In genomic region chr11:113026994-113027393, GRCm38 (mm10) we compare ENCODE assay signal across 14 mouse cellular contexts.
A peak's percentile ranks its signal among the peaks of the same experiment; 100 is the strongest.
DNase-seq lines count a peak whose midpoint lies in the region; ATAC-seq and TF ChIP-seq lines count a peak whose summit lies in the region.
"Had no signal": no experiment of that assay in that cellular context is flagged by ENCODE, and none has a peak within 500 bp of the region (broad histone marks: within the 10 kb centered on the region; RNA-seq: fewer than 3 reads in every experiment).

No protein-coding gene starts in this region.

- 62% methylated on average over 6 of the region's 6 CpGs for WGBS in heart, embryonic 12.5 days
- 34% methylated on average over 6 of the region's 6 CpGs for WGBS in stomach, embryonic 16.5 days
- WGBS in stomach, postnatal 0 days, result 30% methylated on average over 6 of the region's 6 CpGs

- peaks cover 8% of the 10 kb centered on the region; the same call in 1 of the 2 replicates for H3K9me3 ChIP-seq in heart, embryonic 12.5 days (replicated peaks)
- no peaks in the 10 kb centered on the region for H3K9me3 ChIP-seq in stomach, embryonic 16.5 days (replicated peaks; ENCODE audit: control insufficient read depth, low read length)
- no peaks in the 10 kb centered on the region for H3K9me3 ChIP-seq in stomach, postnatal 0 days (ENCODE audit: control insufficient read depth, low read length)
- H3K9me3 ChIP-seq: liver, embryonic 15.5 days had no signal

- no peak for TF ChIP-seq EP300 in stomach, postnatal 0 days (optimal IDR thresholded peaks at IDR 0.05)

- H3K9ac ChIP-seq in heart, embryonic 12.5 days, result no peak overlapping the region
- no peak overlapping the region for H3K9ac ChIP-seq in stomach, embryonic 16.5 days (ENCODE audit: low read length)
- H3K9ac ChIP-seq in stomach, postnatal 0 days (ENCODE audit: low read length), result no peak overlapping the region
- H3K9ac ChIP-seq: liver, embryonic 15.5 days had no signal

- H3K4me2 ChIP-seq in heart, embryonic 12.5 days, result no peak overlapping the region
- H3K4me2 ChIP-seq in stomach, embryonic 16.5 days (ENCODE audit: low read depth, low read length), result no peak overlapping the region
- H3K4me2 ChIP-seq in stomach, postnatal 0 days (replicated peaks; ENCODE audit: low read depth), result no peak overlapping the region
- H3K4me2 ChIP-seq: liver, embryonic 15.5 days had no signal

- ATAC-seq in heart, embryonic 12.5 days (ENCODE audit: insufficient number of reproducible peaks, low FRiP score), result no peak
- no peak for ATAC-seq in stomach, embryonic 16.5 days (ENCODE audit: insufficient read depth, low FRiP score)
- ATAC-seq in stomach, postnatal 0 days (ENCODE audit: low FRiP score, low TSS enrichment), result no peak

- no peaks in the 10 kb centered on the region for H3K4me1 ChIP-seq in heart, embryonic 12.5 days (replicated peaks)
- H3K4me1 ChIP-seq in stomach, embryonic 16.5 days (ENCODE audit: control insufficient read depth, insufficient read depth, low read length), result peaks cover 10% of the 10 kb centered on the region; the same call in 1 of the 2 replicates
- no peaks in the 10 kb centered on the region for H3K4me1 ChIP-seq in stomach, postnatal 0 days (replicated peaks; ENCODE audit: control insufficient read depth, insufficient read depth)
- H3K4me1 ChIP-seq: liver, embryonic 15.5 days; megakaryocyte, embryonic 14.5 days had no signal

- no peak overlapping the region for H3K4me3 ChIP-seq in heart, embryonic 12.5 days
- no peak overlapping the region for H3K4me3 ChIP-seq in stomach, embryonic 16.5 days (replicated peaks; ENCODE audit: low read length)
- H3K4me3 ChIP-seq in stomach, postnatal 0 days (ENCODE audit: low read depth, low read length), result no peak overlapping the region
- H3K4me3 ChIP-seq: liver, embryonic 15.5 days; megakaryocyte, embryonic 14.5 days had no signal

- peaks cover 2% of the 10 kb centered on the region; the same call in 1 of the 2 replicates for H3K27me3 ChIP-seq in heart, embryonic 12.5 days (replicated peaks)
- no peaks in the 10 kb centered on the region for H3K27me3 ChIP-seq in stomach, embryonic 16.5 days (ENCODE audit: control insufficient read depth, insufficient read depth, low read length)
- H3K27me3 ChIP-seq in stomach, postnatal 0 days (ENCODE audit: control insufficient read depth, insufficient read depth, low read length), result no peaks in the 10 kb centered on the region
- H3K27me3 ChIP-seq: liver, embryonic 15.5 days; megakaryocyte, embryonic 14.5 days had no signal

- DNase-seq in heart, adult 18-20 months, result peak; percentile 43 to 62
- no peak for DNase-seq in stomach, postnatal 0 days (ENCODE audit: low spot score)
- peak; percentile 50 for DNase-seq in gastrocnemius, adult 18-20 months (ENCODE audit: low spot score)
- peak; percentile 40 for DNase-seq in skeletal muscle tissue, adult 2 months (ENCODE audit: low read depth, low spot score)
- DNase-seq in retina, postnatal 1 day, result no peak
- no peak for DNase-seq in right cerebral cortex, postnatal 10 days (ENCODE audit: low spot score in 2 of 2)
- DNase-seq: cerebellum, postnatal 25 days; kidney, adult 18-20 months; left cerebral cortex, postnatal 4 days; thymus, postnatal 14 days had no signal

- no peak for TF ChIP-seq CTCF in stomach, postnatal 0 days (IDR thresholded peaks at IDR 0.05; ENCODE audit: low read depth)

- no peaks in the 10 kb centered on the region for H3K36me3 ChIP-seq in heart, embryonic 12.5 days
- no peaks in the 10 kb centered on the region for H3K36me3 ChIP-seq in stomach, embryonic 16.5 days (ENCODE audit: control insufficient read depth, insufficient read depth, low read length)
- no peaks in the 10 kb centered on the region for H3K36me3 ChIP-seq in stomach, postnatal 0 days (ENCODE audit: control insufficient read depth, insufficient read depth, low read length)
- H3K36me3 ChIP-seq: liver, embryonic 15.5 days had no signal

- no peak overlapping the region for H3K27ac ChIP-seq in heart, embryonic 12.5 days (ENCODE audit: poor library complexity, severe bottlenecking)
- H3K27ac ChIP-seq in stomach, embryonic 16.5 days (ENCODE audit: low read length), result peak overlapping the region; percentile 18; the same call in 1 of the 2 replicates
- no peak overlapping the region for H3K27ac ChIP-seq in stomach, postnatal 0 days (replicated peaks)
- H3K27ac ChIP-seq: liver, embryonic 15.5 days had no signal

Comparison
In these comparisons a context has a peak if more than half of its experiments do, and no peak if none do; other contexts are left out.
1. DNase-seq: peak in heart, adult 18-20 months (2 of 2), gastrocnemius, adult 18-20 months (single experiment) and skeletal muscle tissue, adult 2 months (single experiment); none in stomach, postnatal 0 days (single experiment), retina, postnatal 1 day (single experiment) and right cerebral cortex, postnatal 10 days (0 of 2).